Mouse (Mus musculus) lung, embryonic 15.5 days (tissue): Measurements from ENCODE around the gene Ugt1a9. TPM values are rescaled to one million over a fixed set of nuclear protein-coding genes. Genes with fewer than 3 reads are reported as not detected.
"Not testable (repeated sequence)": the region's sequence is repeated elsewhere in the genome, so short reads cannot be mapped to it uniquely, and the experiment has no call there.

ENCODE experiments used
- ATAC-seq: fragments of 200-750 bp; cut with Nextera tagmentation; 2 replicates; pipeline ENCODE4 v1.8.0; 2017; ENCODE audit warnings: moderate number of reproducible peaks, borderline replicate concordance; ENCODE audit not compliant: low FRiP score, low TSS enrichment; ENCODE audit errors: extremely low read depth
- H3K27ac ChIP-seq: fragments of 300-500 bp; sonication (generic); 2 replicates; pipeline ENCODE4 v1.5.1; 2015; ENCODE audit warnings: moderate library complexity, mild to moderate bottlenecking, inconsistent platforms
- H3K27me3 ChIP-seq: fragments of 300-500 bp; sonication (generic); 2 replicates; pipeline ENCODE4 v1.6.1; 2015; ENCODE audit warnings: inconsistent platforms
- H3K36me3 ChIP-seq: fragments of 300-500 bp; sonication (generic); 2 replicates; pipeline ENCODE4 v1.6.1; 2015; ENCODE audit warnings: inconsistent platforms
- H3K4me1 ChIP-seq: fragments of 300-500 bp; sonication (generic); 2 replicates; pipeline ENCODE4 v1.6.1; 2015; ENCODE audit warnings: inconsistent platforms
- H3K4me2 ChIP-seq: fragments of 300-500 bp; sonication (generic); 2 replicates; pipeline ENCODE4 v1.6.1; 2015; ENCODE audit warnings: inconsistent platforms, mild to moderate bottlenecking, moderate library complexity
- H3K4me3 ChIP-seq: fragments of 300-500 bp; sonication (generic); 2 replicates; pipeline ENCODE4 v1.5.1; 2015; ENCODE audit warnings: mild to moderate bottlenecking, inconsistent platforms
- H3K9ac ChIP-seq: fragments of 300-500 bp; sonication (generic); 2 replicates; pipeline ENCODE4 v1.6.1; 2015; ENCODE audit warnings: inconsistent platforms
- H3K9me3 ChIP-seq: fragments of 300-500 bp; sonication (generic); 2 replicates; pipeline ENCODE4 v1.6.1; 2016; ENCODE audit warnings: inconsistent platforms
- WGBS: fragments of 180-500 bp; shearing (Covaris S2); methylation state at CpG from one replicate; pipeline ENCODE4 v1.1.7; 2015; 5-methylcytosine and 5-hydroxymethylcytosine counted together
- polyA plus RNA-seq: library from polyadenylated mRNA; unstranded; fragments of >200 nt; fragmentation: Nextera tagmentation; extraction: Ambion mirVana; gene quantifications from 2 replicates; pipeline ENCODE4 v1.2.1, GENCODE M21; 2015

The Ugt1a9 gene
- polyA plus RNA-seq, 1 experiment from 2014 or later = not detected

DNA sequence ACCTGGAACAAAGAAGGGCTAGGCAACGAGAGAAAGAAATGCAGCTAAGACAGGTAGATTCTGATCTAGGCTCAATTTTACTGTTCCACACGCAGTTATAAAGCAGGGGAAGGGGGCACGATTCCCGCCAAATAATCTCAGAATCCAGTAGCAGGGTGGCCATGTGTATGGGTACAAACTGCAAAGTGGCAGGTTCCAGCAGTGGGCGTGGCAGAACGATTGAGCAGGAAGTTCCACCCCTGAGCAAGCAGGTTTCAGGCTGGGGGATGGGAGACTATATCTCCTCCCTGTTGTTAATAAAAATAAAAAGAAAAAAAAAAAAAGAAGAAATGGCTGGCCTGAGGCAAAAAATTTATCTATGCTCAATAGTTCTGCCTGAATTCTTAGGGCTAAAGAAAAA lies 42.2 kb downstream of the Ugt1a9 start:
- WGBS = 88% methylated on average over 6 of the region's 6 CpGs
- not testable (repeated sequence) for H3K36me3 ChIP-seq, H3K4me2 ChIP-seq

DNA sequence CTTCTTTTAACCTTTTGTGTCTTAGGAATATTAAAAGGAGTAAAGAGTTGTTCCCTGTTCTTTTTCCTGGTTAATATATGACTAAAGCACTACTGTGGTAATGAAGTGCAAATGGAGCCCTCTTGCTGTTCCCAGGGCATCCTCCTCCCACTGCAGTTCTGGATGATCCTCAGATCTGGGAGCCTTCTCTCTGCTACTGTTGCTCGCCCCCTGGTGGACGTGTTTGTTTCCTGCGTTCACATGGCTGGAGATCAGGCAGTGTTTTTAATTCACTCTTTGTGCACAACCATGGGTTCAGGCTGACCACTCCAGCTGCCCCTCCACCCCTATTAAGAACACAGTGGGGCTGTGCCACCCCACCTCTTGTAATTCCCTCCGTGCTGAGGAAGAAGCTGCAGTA lies 50.0 kb downstream of the Ugt1a9 start:
- not testable (repeated sequence) for H3K36me3 ChIP-seq, H3K4me1 ChIP-seq, H3K9me3 ChIP-seq, H3K27ac ChIP-seq, H3K9ac ChIP-seq, H3K4me3 ChIP-seq, H3K4me2 ChIP-seq, H3K27me3 ChIP-seq
- WGBS = 9% methylated on average over 4 of the region's 4 CpGs
- 0 out of 2 replicates have a peak, but pooled peaks have one; percentile 42 for ATAC-seq

More for the DNA sequence above, 42.2 kb downstream of the Ugt1a9 start:
- H3K4me1 ChIP-seq, ATAC-seq, H3K9me3 ChIP-seq, H3K4me3 ChIP-seq, H3K9ac ChIP-seq, H3K27me3 ChIP-seq, H3K27ac ChIP-seq: not testable (repeated sequence)

DNA sequence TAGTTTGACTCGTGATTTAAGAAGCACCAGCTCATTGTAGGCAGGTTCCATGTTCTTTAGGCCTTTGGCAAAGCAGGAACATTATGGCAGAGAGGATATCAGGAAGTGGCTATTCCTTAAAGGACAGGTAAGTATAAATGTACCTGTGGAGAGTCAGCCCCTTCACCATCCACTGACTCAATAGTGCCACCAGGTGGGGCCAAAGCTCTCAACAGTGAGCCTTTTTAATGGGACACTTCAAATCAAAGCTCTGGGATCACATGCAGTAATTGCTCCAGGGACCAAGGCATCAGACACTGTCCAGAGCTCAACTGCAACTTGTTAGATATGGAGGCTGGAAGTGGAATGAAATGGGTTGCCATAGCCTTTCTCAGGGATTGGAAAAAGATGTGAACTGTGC lies 50.9 kb downstream of the Ugt1a9 start:
- WGBS = no CpG with 5 or more reads among the region's 1 CpGs
- ATAC-seq = not testable (repeated sequence)

DNA sequence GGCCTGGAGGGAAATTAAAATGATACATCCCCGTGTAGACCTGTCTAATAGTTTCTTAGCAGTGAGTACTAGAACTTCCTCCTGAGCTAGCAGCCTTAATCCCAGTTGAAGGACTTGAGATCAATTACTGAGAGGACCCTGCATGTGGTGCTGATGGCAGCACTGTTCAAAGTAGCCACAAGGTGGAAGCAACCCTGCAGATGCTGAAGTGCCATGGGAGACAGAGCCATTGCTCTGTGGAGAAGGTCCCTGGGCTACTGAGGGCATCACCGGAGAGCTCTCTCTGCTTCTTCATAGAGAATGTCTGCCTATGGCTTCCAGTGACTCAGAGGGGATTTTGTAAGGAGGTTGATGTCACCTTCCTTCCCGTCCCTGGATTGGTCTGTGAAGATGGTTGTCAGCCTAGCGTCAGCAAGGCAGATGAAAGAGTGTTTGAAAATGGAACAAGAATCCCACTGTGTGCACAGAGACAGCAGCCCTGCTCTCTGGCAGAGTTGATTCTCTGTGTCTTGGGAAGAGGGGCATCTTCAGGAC lies 55.3 kb downstream of the Ugt1a9 start:
- WGBS = 59% methylated on average over 4 of the region's 4 CpGs
- not testable (repeated sequence) for H3K27ac ChIP-seq, H3K4me1 ChIP-seq, H3K36me3 ChIP-seq, ATAC-seq, H3K27me3 ChIP-seq, H3K9me3 ChIP-seq, H3K4me3 ChIP-seq, H3K9ac ChIP-seq, H3K4me2 ChIP-seq

More for the DNA sequence above, 50.9 kb downstream of the Ugt1a9 start:
- not testable (repeated sequence) for H3K9me3 ChIP-seq, H3K4me2 ChIP-seq, H3K9ac ChIP-seq, H3K4me1 ChIP-seq, H3K27ac ChIP-seq, H3K4me3 ChIP-seq, H3K36me3 ChIP-seq, H3K27me3 ChIP-seq

DNA sequence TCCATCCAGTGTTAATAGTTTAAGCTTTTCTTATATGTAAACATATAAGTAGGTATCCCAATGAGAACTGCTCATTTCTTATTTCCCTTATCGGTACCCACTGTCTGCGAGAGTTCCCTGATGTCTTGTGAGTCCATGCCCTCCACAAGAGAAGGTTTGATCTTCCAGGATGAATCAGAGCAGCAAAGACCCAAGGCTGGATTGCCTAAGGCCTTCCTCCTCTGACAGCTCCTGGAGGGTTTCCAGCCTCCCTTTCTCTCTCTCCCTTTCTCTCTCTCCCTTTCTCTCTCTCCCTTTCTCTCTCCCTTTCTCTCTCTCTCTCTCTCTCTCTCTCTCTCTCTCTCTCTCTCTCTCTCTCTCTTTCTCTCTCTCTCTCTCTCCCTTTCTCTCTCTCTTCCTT lies 58.5 kb downstream of the Ugt1a9 start:
- H3K4me1 ChIP-seq, H3K9ac ChIP-seq, H3K9me3 ChIP-seq, ATAC-seq, H3K27ac ChIP-seq, H3K27me3 ChIP-seq, H3K36me3 ChIP-seq, H3K4me2 ChIP-seq, H3K4me3 ChIP-seq: not testable (repeated sequence)
- 64% methylated on average over 2 of the region's 2 CpGs for WGBS

DNA sequence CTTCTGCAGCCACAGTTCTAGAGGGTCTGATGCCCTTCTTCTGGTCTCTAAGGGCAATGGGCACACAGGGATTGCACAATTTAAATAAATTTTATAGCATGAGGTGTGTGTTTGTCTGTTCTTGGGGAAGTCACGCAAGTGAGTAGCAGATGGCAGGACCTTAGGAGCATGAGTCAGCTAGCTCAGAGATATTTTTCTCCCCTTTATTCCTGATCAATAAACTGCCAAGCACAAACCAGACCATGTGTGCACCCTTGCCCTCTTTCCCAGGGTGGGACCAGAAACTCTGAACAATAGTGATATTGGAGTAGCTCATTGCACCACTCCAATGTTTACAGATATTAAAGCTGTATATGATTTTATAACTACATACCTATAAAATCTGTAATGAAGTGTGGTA lies 59.6 kb downstream of the Ugt1a9 start:
- 69% methylated on average over 1 of the region's 1 CpGs for WGBS
- H3K4me2 ChIP-seq, ATAC-seq: not testable (repeated sequence)

DNA sequence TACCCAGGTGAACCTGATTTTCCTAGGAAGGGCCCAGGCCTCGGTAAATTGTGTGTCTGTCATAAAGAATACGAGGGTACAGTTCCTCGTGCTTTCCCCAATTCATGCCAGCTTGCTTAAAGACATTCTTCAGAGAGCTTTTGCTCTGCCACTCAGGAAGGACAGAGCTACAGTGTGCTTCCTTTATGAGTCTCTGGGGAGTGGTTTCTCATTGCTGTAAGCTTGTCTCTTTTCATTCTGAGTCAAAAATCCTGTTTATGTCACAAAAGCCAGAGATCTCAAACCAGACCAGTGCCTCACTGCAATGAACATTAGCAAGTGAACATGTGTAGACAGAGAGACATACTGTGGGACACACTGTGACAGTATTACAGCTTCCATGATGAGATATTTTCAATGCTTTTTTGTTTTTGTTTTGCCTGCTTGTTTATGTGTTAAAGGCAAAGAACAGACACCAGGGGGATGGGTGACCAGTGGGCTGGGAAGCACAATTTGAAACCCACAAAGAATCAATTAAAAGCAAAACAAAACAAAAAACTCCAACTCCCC lies 63.4 kb downstream of the Ugt1a9 start:
- no peaks in the 10 kb centered on the region for H3K36me3 ChIP-seq
- H3K4me1 ChIP-seq = no peaks in the 10 kb centered on the region; the same call in 1 of the 2 replicates
- H3K9me3 ChIP-seq = no peaks in the 10 kb centered on the region
- H3K27me3 ChIP-seq = no peaks in the 10 kb centered on the region
- H3K4me3 ChIP-seq = no peak overlapping the region
- H3K27ac ChIP-seq = peak overlapping the region; percentile 41; the same call in 1 of the 2 replicates
- WGBS = 55% methylated on average over 3 of the region's 3 CpGs
- no peak overlapping the region for H3K9ac ChIP-seq
- ATAC-seq = no peak
- H3K4me2 ChIP-seq = no peak overlapping the region

More for the DNA sequence above, 59.6 kb downstream of the Ugt1a9 start:
- not testable (repeated sequence) for H3K4me1 ChIP-seq, H3K9me3 ChIP-seq, H3K9ac ChIP-seq, H3K27me3 ChIP-seq, H3K27ac ChIP-seq, H3K4me3 ChIP-seq, H3K36me3 ChIP-seq

DNA sequence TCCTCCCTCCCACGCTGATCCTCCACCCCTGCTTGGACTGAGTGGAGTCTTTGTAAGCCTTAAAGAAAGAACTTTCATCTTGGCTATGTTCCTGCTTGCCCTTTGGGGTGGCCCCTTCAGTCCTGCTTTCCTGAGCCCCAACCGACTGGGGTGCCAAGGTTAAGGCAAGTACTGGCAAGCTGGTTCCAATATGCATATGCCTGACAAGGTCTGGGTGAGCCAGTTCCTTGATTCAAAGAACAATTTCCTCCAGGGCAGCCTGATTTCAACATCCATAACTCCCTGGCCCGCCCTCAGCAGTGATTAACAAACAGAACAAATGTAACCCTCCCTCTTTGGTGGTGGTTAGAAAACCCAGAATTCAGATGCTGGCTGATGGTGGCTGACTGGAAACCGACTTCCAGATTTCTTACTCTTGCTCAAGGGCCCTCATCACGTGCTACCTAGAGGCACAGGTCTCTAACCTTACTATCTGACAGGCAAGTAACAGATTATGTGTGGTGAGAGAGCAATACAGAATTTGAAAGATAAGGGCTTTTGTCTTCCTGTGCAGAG lies 63.9 kb downstream of the Ugt1a9 start, which contains the start of gene Ugt1a6a:
Ugt1a6a (plus strand) TSS at position 353 of the 555 bp plus-strand sequence.
- not testable (repeated sequence) for H3K9ac ChIP-seq, H3K4me3 ChIP-seq, H3K4me1 ChIP-seq, ATAC-seq, H3K4me2 ChIP-seq, H3K9me3 ChIP-seq, H3K36me3 ChIP-seq, H3K27me3 ChIP-seq
- 35% methylated on average over 5 of the region's 5 CpGs for WGBS
- H3K27ac ChIP-seq = peak within 1 kb of the TSS; percentile 41; the same call in 1 of the 2 replicates

DNA sequence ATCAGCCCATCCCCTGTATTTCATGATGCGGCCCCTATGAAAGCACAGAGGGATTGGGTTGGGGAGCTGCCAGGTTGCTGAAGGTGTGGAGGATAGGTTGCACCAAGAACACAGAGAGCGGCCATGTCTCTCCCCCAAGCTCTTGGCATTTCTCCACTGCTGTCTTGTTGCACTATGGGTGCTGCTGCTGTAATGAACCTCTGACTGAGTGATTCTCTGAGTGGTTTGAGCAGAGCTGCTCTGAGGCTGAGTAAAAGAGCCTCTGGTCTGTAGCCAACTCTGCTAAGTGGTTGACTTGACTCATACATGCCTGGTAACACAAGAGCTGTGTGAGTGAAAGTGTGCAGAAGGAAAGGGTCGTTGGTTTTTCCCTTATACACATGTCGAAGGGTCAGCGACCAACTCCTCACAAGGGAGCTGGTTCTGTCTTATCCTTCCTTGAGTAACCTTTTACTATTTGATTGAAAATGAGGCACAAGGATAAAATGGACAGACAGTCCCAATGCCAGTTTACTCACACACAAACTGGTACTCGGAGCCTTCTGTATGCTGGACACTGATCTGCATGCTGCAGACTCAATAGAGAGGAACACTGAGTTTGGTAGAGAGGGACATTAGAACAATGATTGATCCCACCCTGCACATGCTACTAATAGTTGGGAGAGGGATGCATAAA lies 64.8 kb downstream of the Ugt1a9 start:
- H3K9ac ChIP-seq, ATAC-seq, H3K27me3 ChIP-seq, H3K4me3 ChIP-seq, H3K4me2 ChIP-seq, H3K27ac ChIP-seq, H3K36me3 ChIP-seq, H3K9me3 ChIP-seq, H3K4me1 ChIP-seq: not testable (repeated sequence)
- WGBS = 70% methylated on average over 6 of the region's 6 CpGs

DNA sequence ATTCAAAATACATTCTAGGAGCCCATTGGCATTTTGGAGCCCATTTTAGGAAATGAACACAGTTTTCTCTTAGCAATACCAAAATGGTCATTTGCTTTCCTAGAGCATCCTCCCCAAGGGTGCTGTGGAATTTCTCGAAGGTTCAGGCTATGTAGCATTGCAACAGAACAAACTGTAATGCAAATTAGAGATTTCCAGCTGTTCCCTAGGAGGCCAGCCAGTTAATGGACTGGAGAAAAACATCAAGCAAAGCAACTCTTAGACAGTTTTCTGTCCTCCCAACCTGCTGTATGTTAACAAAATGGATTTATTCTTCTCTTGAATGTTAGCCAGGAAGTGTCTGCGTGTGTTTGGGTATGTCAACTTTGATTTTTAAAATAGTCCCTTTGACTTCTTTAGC lies 66.0 kb downstream of the Ugt1a9 start:
- Histone ChIP-seq H3K4me1 (no peaks in the 10 kb centered on the region; the same call in 1 of the 2 replicates), H3K27me3 (no peaks in the 10 kb centered on the region), H3K4me2 (no peak overlapping the region), H3K36me3 (no peaks in the 10 kb centered on the region), H3K27ac (no peak overlapping the region), H3K9me3 (no peaks in the 10 kb centered on the region), H3K9ac (no peak overlapping the region), H3K4me3 (no peak overlapping the region)
- ATAC-seq = no peak
- 60% methylated on average over 2 of the region's 2 CpGs for WGBS

DNA sequence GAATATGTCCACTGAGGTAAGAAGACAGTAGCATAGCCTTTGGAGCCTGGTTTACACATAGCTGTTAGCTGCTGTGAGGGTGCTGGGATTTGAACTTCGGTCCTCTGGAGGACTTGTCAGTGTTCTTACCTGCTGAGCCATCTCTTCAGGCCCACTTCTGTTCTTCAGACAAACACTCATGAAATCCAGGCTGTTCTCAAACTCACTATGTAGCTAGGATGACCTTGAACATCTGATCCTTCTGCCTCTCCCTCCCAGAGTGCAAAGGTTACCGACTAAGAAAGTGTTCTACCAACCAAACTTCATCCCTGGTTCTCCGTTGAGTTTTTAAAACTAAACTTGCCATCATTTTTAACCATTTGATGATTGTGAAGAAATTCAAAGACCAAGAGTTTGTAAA lies 66.7 kb downstream of the Ugt1a9 start:
- no peak overlapping the region for H3K4me3 ChIP-seq
- H3K27ac ChIP-seq = no peak overlapping the region
- ATAC-seq = no peak
- H3K4me2 ChIP-seq = no peak overlapping the region
- H3K27me3 ChIP-seq = no peaks in the 10 kb centered on the region
- no peak overlapping the region for H3K9ac ChIP-seq
- H3K36me3 ChIP-seq = no peaks in the 10 kb centered on the region
- no peaks in the 10 kb centered on the region for H3K9me3 ChIP-seq
- 74% methylated on average over 3 of the region's 3 CpGs for WGBS
- H3K4me1 ChIP-seq = no peaks in the 10 kb centered on the region; the same call in 1 of the 2 replicates

DNA sequence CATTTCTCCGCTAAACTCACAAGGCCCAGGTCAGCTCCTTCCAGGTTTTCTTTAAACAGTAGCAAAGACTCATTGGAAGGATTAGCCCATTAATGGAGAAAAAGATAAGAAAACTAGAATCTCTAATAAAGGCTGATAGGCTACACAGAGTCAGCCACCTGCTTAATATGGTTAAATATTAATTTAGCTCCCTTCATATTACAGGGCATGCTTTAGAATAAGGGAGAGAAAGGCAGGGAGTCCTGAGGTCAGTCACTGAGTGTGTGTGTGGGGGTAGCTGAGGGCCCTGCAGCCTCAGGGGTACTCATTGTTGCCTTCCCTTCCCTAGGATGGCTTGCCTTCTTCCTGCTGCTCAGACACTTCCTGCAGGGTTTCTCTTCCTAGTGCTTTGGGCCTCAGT lies 67.5 kb downstream of the Ugt1a9 start:
- H3K4me1 ChIP-seq = no peaks in the 10 kb centered on the region; the same call in 1 of the 2 replicates
- H3K4me2 ChIP-seq = no peak overlapping the region
- H3K36me3 ChIP-seq = no peaks in the 10 kb centered on the region
- no peaks in the 10 kb centered on the region for H3K9me3 ChIP-seq
- H3K27me3 ChIP-seq = no peaks in the 10 kb centered on the region
- H3K4me3 ChIP-seq = no peak overlapping the region
- no peak overlapping the region for H3K27ac ChIP-seq
- no peak overlapping the region for H3K9ac ChIP-seq
- ATAC-seq = no peak
- WGBS = 80% methylated on average over 1 of the region's 1 CpGs
